Mouse (Mus musculus) lung, postnatal 36 days (tissue): ENCODE measurements around the gene Hoxd12.

Experiments used
- DNase-seq: peaks from one replicate; pipeline ENCODE4 v3.0.0; 2022; ENCODE audit warnings: mixed read lengths

The Hoxd12 gene

DNA sequence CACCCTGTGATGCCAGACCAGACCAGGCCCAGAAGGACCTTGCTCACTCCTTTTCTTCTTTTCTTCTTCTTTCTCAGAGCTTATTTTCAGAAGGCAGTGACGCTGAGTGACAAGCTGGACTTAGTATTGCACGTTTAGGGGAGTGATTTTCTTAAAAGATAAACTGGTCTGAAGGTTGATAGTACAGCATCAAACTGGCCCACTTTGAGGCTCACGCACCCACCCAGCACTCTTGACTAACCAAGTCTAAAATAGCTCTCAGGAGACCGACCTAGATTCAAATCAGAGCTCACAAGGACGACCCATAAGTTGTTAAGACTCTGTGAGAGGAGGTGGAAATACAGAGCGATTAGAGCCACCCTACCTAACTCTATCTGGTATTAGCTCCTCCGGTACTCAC, 8.4 kb upstream of the Hoxd12 start:
- no peak for DNase-seq

DNA sequence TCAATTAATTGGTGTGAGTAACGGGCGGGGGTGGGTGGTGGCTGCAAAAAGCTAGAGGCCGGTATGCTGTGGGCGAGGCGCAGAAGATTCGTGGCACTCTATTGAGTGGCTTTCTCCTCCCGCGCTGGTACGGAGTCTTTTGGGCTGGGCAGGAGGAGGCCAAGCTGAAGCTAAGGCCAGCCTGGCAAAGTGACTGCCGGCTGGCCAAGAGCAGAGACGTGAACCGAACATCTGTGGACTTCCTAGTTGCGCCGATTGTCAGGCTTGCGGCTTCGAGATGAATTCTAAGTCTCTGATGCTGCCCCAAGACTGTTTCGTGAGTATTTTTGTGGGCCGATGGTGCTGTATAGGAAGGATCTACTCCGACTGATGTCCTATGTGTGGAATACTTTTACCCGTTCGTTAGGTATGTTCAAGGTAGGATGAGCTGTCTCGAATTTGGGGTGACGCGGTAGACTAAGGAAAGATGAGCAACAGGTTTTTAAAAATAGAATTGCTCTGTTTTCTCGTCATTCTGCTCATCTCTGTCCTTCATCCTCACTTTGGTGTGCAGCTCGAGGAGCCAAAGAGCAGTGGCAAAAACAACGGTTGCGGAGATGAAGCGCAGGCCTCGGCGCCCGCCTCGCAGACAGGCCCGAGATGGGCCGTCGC, 7.5 kb upstream of the Hoxd12 start:
- no peak for DNase-seq

DNA sequence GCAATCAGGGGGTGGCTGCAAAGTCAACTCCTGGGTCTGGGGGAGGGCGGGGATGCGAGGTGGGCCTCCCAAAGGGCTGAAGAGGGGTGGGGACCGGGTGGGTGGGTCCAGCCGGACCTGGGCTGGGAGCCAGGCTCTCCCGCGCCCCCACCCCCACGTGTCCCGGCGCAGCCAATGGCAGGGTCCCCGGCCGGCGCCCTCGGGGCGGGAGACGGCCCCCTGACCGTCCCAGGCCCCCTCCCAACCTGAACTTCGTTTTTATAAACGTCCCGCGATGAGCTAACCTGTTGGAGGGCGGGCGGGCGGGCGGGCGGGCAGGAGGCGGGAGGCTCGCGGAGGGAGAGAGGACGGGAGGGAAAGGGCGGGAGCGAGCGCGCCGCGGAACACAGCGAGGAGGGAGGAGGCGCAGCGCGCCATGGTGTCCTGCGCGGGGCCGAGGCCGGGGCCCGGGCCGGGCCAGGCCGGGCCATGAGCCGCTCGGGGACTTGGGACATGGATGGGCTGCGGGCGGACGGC, 6.9 kb upstream of the Hoxd12 start, which contains the start of gene Hoxd13:
Gene Hoxd13, plus strand, starts transcription at position 469 of the 516 bp plus-strand sequence.
- DNase-seq, result no peak

DNA sequence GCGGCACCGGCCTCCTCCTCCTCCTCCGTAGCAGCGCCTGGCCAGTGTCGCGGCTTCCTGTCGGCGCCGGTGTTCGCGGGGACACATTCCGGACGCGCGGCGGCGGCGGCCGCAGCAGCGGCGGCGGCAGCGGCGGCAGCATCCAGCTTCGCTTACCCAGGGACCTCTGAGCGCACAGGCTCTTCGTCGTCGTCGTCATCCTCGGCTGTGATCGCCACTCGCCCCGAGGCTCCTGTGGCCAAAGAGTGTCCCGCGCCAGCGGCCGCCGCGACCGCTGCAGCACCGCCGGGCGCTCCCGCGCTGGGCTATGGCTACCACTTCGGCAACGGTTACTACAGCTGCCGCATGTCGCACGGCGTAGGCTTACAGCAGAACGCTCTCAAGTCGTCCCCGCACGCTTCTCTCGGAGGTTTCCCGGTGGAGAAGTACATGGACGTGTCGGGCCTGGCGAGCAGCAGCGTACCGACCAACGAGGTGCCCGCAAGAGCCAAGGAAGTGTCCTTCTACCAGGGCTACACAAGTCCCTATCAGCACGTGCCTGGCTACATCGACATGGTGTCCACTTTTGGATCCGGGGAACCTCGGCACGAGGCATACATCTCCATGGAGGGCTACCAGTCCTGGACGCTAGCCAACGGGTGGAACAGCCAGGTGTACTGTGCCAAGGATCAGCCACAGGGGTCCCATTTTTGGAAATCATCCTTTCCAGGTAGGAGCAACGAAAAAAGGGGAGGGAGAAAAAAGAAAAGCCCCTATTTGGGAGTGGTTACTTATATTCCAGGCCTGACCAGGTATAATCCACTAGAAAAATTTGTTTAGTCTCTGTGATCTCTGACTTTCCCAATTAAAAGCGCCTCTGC, 6.2 kb upstream of the Hoxd12 start:
- no peak for DNase-seq

DNA sequence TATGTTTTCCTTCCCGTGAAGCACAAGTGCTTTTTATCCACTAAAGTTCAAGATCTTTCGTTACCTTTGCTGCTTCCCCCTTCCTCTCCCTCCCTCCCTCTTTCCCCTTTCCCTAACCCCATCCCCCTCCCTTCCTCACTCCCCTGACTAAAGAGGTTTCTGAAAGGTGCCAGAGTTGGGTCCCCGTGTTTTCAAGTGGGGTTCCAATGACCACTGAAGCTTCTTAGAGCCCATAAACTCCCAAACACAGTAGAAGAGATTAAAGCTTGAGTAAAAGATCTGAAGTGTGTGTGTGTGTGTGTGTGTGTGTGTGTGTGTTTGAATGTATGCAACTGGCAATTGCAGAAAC, 5.6 kb upstream of the Hoxd12 start:
- DNase-seq, result no peak

DNA sequence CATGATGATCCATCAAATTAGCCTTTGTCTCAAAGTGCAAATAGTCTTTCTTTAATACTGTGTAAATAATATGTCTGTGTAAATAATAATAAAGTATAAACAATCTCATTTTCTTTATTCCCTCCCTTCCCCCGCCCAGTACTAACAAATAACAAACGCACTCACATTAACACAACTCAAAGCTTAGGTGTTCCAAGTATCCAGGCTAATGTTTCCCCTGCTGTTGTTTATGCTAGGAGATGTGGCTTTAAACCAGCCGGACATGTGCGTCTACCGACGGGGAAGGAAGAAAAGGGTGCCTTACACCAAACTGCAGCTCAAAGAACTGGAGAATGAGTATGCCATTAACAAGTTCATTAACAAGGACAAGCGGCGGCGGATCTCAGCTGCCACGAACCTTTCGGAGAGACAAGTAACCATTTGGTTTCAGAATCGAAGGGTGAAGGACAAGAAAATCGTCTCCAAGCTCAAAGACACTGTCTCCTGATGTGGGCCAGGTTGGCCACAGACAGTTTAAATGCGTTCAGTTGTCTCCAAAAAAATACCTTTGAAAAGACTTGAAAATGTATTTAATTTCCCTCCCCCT, 5.1 kb upstream of the Hoxd12 start:
- no peak for DNase-seq

DNA sequence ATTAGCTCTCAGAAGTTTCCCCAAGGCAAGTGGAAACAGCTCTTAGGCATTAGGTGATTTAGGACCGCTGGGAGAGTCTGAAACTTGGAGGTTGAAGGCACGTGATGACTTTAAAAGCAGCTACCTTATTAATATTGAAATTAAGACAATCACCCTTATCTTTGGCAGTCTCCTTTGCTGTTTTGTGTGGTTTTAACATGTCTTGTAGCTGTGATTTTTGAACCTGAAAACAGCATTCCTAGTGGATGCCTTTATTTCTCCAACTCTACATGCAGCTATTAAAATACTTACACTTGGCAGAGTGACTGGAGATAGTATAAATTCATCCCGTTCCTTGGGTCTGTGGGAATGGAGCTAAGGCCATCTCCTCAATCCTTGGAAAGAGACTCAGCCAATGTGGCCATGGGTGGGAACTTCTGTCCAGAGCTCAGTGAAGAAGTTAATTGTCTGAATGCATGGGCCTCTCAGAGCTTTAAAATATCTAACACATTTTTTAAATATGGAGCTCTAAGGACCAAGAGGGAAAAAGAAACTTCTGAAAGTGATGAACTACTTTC, 4.1 kb upstream of the Hoxd12 start:
- DNase-seq, result no peak

DNA sequence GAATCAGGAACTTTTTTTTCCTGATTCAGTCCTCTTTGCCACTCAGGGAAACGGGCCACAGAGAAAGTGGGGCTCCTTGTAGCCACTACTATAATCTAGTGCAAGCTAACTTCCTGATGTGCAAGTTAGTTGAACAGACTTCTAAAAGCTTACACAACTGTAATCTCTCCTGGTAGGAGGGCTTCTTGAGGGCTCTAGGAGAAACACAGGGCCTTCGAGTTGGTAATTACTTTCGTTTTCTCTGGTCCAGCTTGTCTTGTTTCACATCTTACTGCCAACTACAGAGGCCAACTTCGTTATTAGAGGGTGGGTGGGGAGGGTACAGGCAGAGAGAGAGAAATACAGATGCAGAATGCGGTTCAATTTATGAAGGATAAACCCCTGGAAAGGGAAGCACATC, 3.0 kb upstream of the Hoxd12 start:
- DNase-seq, result no peak

DNA sequence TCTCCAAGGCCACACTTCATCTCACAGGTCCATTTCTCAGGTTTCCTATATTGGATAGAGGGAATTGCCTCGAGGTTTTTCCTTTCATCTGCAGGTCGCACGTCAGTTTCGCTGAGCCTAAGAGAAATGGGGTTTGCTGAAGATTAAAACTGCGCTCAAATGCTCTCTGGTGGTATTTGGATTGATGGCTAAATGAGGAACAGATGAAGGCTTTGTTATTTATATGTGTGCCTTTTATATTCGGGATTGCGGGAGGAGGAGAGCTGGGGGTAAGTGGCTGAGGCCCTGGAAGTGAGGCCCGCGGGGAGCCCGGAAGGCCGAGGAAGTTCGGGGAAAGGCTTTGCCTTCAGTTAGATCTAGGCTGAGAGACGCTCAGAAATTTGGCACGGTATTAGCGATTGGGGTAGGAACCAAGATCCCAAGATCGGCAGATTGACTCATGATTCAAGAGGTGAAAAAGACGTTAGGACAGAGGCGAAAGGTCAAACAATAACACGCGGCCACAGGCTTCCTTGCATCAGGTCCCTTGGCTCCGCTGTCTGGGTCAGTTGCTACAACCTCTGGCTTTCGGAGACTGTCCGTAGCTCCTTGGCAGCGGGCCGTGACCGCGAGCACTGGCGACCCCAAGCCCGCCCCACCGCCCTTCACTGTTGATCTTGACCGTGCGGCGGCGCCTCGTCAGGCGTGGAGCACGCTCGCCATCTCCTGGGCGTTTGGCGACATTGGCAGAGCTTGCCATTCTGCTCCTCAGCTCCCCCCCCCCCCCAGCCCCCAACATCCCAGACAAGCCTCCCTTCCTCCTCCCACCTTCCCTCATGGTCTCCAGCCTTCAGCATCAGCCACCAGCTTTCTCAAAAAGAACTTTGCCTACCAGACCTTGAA, 2.1 kb upstream of the Hoxd12 start:
- peak; percentile 53 for DNase-seq

DNA sequence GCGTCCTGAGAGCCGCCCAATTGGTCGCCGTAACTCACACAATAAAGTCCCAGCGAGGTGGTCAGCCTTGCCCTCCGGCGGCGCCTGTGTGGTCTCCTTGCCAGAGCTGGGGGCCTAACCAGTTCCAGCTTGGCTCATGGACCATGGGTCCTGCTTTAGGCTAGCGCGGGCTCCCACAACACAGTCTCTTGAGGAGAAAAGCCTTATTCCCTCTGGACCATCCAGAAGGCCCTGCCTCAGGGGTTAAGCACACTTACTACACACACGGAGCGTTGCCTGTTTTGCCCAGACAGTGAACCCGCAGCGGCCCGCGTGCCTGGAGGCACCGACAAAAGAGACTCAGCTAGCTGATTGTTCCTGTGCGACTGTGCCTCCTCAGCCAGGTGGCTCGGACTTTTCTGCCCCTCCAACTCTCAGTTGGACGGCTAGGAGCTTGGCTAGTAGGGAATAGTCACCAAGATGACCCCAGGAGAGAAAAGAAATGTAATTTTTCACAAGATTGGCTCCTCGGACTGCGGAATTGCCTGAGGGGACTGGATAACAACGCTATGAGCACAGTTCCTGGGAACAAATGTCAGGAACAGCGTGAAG, 883 bp upstream of the Hoxd12 start:
- DNase-seq, result no peak

DNA sequence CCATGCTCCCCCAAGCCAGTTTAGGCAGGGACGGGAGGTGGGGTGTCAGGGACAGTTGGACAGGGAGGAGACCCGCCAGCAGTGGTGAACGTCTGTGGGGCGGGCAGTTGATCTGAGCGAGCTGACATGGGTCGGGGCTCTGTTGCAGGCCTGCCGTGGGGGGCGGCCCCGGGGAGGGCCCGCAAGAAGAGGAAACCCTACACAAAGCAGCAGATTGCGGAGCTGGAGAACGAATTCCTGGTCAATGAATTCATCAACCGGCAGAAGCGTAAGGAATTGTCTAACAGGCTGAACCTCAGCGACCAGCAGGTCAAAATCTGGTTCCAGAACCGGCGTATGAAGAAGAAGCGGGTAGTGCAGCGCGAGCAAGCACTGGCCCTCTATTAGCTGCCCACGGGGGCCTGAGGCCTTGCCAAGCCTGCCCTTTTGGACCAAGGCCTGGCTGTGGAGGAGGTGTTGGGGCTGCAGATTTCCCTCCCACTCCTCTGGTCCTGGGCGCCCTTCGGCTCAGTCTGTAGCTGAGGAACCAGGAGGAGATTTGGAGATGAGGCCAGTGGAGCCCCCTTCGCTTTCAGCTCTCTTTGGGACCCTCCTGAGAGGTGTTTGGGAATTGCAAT, 961 bp downstream of the Hoxd12 start:
- DNase-seq, result no peak

DNA sequence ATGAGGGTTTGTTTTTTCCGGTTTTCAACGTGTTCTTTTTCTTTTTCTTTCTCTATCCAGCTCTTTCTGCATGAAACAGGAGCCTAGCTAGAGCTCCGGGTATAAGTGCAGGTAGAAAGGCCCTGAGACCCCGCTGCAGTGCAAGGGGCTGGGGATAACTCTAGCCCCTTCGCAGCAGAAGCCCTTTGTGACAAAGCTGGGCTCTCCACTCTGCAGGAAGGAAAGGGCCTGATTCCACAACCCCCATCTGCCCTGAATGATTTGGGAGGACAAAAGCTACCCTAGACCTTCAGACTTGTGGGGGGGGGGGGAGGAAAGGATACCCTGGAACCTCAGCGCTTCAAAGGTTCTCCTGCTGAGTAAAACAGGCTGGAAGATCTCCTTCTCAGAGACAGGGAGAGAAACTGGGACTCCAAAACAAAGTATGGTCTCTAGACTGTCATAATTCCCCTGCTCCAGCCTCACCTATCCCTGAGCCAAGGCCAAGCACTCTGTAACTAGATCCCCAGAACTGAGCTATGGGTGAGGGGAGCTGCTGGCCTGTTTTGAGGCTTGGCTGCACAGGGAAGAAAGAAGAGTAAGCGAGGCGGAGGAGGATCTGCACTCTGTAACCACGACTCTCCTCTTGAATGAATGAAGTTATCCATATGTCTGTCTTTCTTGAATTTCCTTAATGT, 1.7 kb downstream of the Hoxd12 start:
- DNase-seq, result no peak

DNA sequence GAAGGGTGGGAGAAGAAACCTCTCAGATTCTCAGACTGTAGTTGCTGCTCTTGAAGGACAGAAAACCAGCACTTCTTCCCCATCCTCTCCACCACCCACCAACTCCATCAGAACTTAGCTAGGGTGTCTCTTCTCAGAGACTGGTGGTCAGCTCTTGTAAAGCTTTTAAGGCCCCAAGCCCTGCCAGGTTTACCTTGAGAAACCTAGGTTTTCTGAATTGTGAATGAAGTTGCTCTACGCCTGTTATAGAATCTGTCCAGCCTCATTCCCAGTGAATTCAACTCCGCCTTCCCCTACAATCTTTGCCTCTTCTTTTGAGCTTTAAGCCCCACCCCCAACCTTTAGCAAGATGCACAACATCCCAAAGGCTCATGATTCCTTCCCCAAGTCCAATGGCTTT, 2.3 kb downstream of the Hoxd12 start:
- no peak for DNase-seq

DNA sequence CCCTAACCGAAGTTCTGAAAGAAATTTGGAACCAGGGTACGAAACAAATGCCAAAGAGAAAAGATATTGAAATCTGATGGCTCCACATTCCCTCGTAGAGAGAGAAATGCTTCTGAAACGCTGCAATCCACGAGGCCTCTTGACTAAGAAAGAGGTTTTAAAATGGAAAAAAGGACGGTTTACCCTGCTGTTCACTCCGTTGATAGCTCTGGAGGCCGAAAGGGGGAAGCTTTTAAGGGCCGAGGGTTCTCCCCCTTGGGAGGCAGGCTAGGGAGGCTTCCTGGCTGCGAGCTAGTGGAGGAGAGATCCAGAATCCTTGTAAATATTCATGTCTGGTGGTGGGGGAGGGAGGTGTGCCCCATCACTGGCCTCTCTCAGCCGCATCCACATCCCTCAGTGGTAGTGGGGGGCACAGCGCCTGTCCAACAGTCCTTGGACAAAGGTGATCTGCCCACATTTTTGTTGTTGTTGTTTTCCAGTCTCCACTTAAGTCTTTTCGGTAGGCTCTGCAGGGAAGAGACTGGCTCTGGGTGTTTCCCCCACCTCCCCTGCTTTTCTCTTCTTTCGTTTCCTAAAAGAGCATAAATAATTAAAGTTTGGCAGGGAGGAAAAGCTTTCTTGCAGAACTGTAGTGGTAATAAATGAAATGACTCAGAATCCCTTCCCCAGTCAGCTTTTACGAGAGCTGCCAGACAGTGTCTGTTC, 4.2 kb downstream of the Hoxd12 start, which contains the start of gene Hoxd11:
Gene Hoxd11, plus strand, starts transcription at position 667 of the 705 bp plus-strand sequence.
- DNase-seq, result no peak

DNA sequence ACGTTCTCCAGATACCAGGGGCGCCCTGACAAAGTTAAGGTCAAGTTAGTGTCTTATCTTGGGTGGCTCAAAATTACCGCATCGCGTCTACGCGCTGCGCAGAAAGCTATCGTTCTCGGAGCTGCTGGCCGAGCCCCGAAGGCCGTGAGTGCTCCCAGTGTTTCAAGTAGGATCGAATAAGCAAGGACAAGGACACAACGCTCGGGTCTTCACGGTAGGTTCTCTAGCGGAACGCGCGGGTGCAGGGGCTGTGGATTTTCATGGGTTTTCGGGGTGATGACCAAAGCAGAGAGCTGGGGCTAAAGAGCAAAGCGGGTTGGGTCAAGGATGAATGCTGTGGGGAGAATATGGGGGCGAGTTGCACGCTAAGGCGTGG, 4.8 kb downstream of the Hoxd12 start:
- no peak for DNase-seq

DNA sequence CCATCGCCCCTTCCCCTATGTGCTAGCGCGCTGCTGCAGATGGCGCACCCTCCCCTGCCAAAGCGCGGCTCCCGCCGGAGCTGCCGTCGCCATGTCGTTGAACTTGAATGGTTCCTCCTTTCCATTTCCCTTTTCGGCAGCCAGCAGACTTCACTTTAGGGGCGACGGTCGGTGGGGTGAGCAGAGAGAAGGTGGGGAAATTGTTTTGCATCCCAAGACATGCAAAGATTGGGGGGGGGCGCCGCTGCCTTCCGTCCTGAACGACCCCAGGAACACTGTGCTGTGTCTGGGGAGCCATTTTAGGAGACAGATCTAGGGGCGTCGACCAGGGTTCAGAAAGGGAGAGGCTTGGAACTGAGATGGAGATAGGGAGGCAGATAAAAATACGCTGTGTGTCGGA, 5.2 kb downstream of the Hoxd12 start:
- no peak for DNase-seq

DNA sequence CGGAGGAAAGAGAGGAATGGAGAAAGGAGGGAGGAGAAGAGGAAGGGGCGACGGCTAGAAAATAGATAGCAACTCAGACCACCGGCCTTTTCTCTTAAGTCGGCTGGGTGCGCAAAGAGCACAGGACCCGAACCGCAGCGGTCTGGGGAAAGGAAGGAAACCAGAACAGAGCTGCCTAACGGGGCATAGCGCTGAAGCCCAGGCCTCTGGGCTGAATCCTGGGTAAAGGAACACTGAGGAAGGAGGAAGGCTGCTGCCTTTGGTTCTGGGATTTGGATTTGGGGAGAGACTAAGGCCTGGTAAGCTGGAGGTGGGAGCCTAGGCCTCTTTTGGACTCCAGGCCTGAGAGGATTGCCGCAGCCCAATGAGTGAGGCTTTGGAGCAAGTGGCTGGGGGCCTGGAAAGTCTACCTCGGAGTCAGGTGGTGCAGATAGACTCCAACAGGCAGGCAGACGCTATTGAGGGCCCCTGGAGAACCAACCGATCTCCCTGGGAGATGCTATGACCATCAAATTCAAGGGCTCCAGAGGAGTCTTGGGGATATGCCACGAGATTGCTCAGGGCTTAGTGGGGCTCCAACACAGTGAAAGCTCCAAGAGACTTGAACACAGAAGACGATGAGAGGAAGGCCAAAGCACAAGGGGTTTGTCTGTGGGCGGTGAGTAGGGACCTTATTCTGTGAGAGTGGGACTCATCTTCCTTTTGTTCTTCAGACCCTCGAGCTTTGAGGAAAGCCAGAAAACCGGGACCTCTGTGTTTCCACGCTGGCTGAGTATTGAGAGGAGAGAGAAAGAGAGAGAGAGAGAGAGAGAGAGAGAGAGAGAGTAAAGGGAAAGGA, 6.0 kb downstream of the Hoxd12 start:
- DNase-seq, result no peak

DNA sequence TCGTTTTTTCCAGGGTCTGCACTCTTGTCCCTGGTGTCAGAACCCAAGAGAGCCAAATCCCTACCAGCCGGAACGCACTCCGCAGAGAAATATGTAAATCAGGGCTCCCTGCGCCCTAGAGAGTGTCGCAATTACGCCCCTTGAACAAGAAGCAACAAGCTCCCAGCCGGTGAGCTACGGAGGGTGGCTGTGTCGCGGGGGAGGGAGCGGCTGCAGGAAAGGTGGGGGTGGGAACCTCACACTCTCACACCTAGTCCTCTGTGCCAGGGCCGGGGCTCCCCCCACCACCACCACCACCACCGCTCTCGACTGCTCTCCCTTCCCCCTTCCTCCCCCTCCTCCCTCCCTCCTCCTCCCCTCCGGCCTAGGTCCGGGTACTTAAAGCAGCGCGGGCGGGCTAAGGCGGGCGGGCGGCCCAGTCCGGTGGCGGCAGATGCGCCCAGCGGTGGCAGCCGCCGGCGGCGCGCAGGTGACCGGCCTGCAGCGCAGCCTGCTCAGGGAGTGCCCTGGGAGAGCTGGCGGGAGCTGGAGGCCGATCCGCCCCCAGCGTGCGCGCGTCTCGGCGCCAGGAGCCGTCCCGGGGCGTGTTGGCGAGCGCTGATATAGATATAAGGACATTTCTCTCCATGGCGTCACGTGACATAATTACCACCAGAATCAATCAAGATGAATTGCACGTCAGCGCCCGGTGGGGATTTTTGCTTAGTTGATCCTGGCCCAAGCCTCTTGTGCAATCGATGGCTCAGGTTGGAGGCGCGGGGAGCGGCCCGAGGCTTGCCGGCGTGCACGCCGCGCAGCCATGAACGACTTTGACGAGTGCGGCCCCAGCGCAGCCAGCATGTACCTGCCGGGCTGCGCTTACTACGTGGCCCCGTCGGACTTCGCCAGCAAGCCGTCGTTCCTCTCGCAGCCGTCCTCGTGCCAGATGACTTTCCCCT, 7.0 kb downstream of the Hoxd12 start:
- DNase-seq, result no peak
